Mouse (Mus musculus) A20 (cell line): Measurements from ENCODE around the gene Akap8.

ENCODE experiments used
- DNase-seq: peaks from one replicate; pipeline ENCODE4 v3.0.0-alpha.2; 2011; ENCODE audit warnings: low read depth, low spot score

The Akap8 gene

GRCm38 (mm10) chr17:32320597-32321389, at the start of gene Akap8:
TSS of gene Akap8 (minus strand) at chr17:32321238.
- DNase-seq = peak; percentile 99

- no peak for DNase-seq
Measured at GRCm38 (mm10) chr17:32368991-32369578, 48.0 kb upstream of the Akap8 start.

GRCm38 (mm10) chr17:32367706-32368105, 46.7 kb upstream of the Akap8 start:
- DNase-seq = no peak

GRCm38 (mm10) chr17:32365296-32365695, 44.3 kb upstream of the Akap8 start:
- DNase-seq = no peak

GRCm38 (mm10) chr17:32364850-32365249, 43.8 kb upstream of the Akap8 start:
- no peak for DNase-seq

GRCm38 (mm10) chr17:32364331-32364730, 43.3 kb upstream of the Akap8 start:
- peak; percentile 86 for DNase-seq

GRCm38 (mm10) chr17:32363821-32364301, 42.8 kb upstream of the Akap8 start:
- DNase-seq = peak; percentile 49

GRCm38 (mm10) chr17:32362686-32363085, 41.6 kb upstream of the Akap8 start:
- DNase-seq = no peak

- DNase-seq = no peak
Measured at GRCm38 (mm10) chr17:32359928-32360327, 38.9 kb upstream of the Akap8 start.

- no peak for DNase-seq
Measured at GRCm38 (mm10) chr17:32358943-32359340, 37.9 kb upstream of the Akap8 start.

GRCm38 (mm10) chr17:32358192-32358942, 37.3 kb upstream of the Akap8 start:
- no peak for DNase-seq

- DNase-seq = no peak
Measured at GRCm38 (mm10) chr17:32356766-32357760, 36.0 kb upstream of the Akap8 start.

- DNase-seq = no peak
Measured at GRCm38 (mm10) chr17:32356281-32356680, 35.2 kb upstream of the Akap8 start.

- DNase-seq = no peak
Measured at GRCm38 (mm10) chr17:32355031-32355430, 34.0 kb upstream of the Akap8 start.

GRCm38 (mm10) chr17:32354211-32354610, 33.2 kb upstream of the Akap8 start:
- DNase-seq = no peak

GRCm38 (mm10) chr17:32353696-32354095, 32.7 kb upstream of the Akap8 start:
- DNase-seq = no peak

GRCm38 (mm10) chr17:32351726-32352125, 30.7 kb upstream of the Akap8 start:
- DNase-seq = no peak

- DNase-seq = no peak
Measured at GRCm38 (mm10) chr17:32351269-32351668, 30.2 kb upstream of the Akap8 start.

- DNase-seq = peak; percentile 99
Measured at GRCm38 (mm10) chr17:32350382-32350983, 29.4 kb upstream of the Akap8 start, which contains the start of gene Akap8l. TSS of gene Akap8l (minus strand) at chr17:32350607.

GRCm38 (mm10) chr17:32349851-32350381, 28.9 kb upstream of the Akap8 start:
- DNase-seq = no peak
